Mouse (Mus musculus) intestine, embryonic 14.5 days (tissue): ENCODE data around the gene Plcd3. TPM values are rescaled to one million over a fixed set of nuclear protein-coding genes. Genes with fewer than 3 reads are reported as not detected.

Source experiments
- ATAC-seq: fragments of 200-750 bp; cut with Nextera tagmentation; replicated peaks from 2 replicates; pipeline ENCODE4 v1.8.0; 2017; ENCODE audit warnings: low read depth, moderate number of reproducible peaks, moderate TSS enrichment, moderate library complexity; ENCODE audit not compliant: low FRiP score, low TSS enrichment
- DNase-seq: peaks from one replicate; pipeline ENCODE4 v3.0.0-alpha.2; 2018; ENCODE audit warnings: low spot score
- H3K27ac ChIP-seq: fragments of 300-500 bp; sonication (generic); 2 replicates; pipeline ENCODE4 v1.5.1; 2014; ENCODE audit warnings: low read depth, mild to moderate bottlenecking, control low read depth
- H3K27me3 ChIP-seq: fragments of 300-500 bp; sonication (generic); replicated peaks from 2 replicates; pipeline ENCODE4 v1.6.1; 2014; ENCODE audit warnings: low read length, control low read depth; ENCODE audit not compliant: control insufficient read depth, insufficient read depth
- H3K36me3 ChIP-seq: fragments of 300-500 bp; sonication (generic); 2 replicates; pipeline ENCODE4 v1.6.1; 2014; ENCODE audit warnings: low read length, control low read depth; ENCODE audit not compliant: control insufficient read depth, insufficient read depth
- H3K4me1 ChIP-seq: fragments of 300-500 bp; sonication (generic); replicated peaks from 2 replicates; pipeline ENCODE4 v1.6.1; 2014; ENCODE audit warnings: low read length, control low read depth, mixed read lengths; ENCODE audit not compliant: control insufficient read depth, insufficient read depth
- H3K4me2 ChIP-seq: fragments of 300-500 bp; sonication (generic); 2 replicates; pipeline ENCODE4 v1.6.1; 2014; ENCODE audit warnings: low read length
- H3K4me3 ChIP-seq: fragments of 300-500 bp; sonication (generic); 2 replicates; pipeline ENCODE4 v1.5.1; 2014; ENCODE audit warnings: low read depth, low read length, control low read depth, mixed read lengths
- H3K9ac ChIP-seq: fragments of 300-500 bp; sonication (generic); 2 replicates; pipeline ENCODE4 v1.6.1; 2014; ENCODE audit warnings: mild to moderate bottlenecking, low read length
- H3K9me3 ChIP-seq: fragments of 300-500 bp; sonication (generic); 2 replicates; pipeline ENCODE4 v1.6.1; 2016; ENCODE audit warnings: low read length, control low read depth; ENCODE audit not compliant: control insufficient read depth
- WGBS: fragments of 180-500 bp; shearing (Covaris S2); extraction: QIAGEN DNeasy Blood & Tissue Kit; methylation state at CpG from one replicate; pipeline ENCODE4 v1.1.7; 2014; 5-methylcytosine and 5-hydroxymethylcytosine counted together
- polyA plus RNA-seq: library from polyadenylated mRNA; unstranded; fragments of >200 nt; fragmentation: Nextera tagmentation; extraction: Ambion mirVana; gene quantifications from 2 replicates; pipeline ENCODE4 v1.2.1, GENCODE M21; 2014

The Plcd3 gene
- polyA plus RNA-seq, 1 experiment from 2014 or later = 2.1 TPM

- Histone ChIP-seq H3K4me1 (no peaks in the 10 kb centered on the region), H3K27ac (no peak overlapping the region), H3K9me3 (no peaks in the 10 kb centered on the region), H3K9ac (no peak overlapping the region), H3K4me3 (no peak overlapping the region), H3K36me3 (peaks cover 71% of the 10 kb centered on the region), H3K27me3 (no peaks in the 10 kb centered on the region), H3K4me2 (no peak overlapping the region)
- ATAC-seq (no peak), DNase-seq (no peak)
- 88% methylated on average over 6 of the region's 6 CpGs for WGBS
Observed at GRCm38 (mm10) chr11:103052078-103052477, 49.4 kb downstream of the Plcd3 start.

DNA sequence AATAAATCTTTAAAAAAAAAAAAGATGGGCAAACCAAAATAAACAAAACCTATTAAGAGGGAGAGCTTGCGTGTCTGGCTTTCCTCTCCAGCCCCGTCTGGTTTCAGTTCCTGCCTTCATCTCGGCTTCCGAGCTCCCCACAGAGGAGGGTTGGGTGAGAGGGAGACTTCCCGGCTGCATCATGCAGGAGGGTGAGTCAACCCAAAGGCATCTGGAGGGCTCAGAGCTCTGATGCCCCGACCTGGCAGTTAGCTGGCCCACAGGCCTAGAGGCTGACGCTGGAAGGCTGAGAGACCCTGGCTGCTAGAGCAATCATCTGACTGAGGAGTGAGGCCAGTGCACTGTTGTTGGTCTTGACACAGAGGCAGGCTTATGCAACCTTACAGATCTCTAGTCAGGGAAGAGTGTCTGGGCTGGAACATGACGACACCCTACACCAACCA lies 50.2 kb downstream of the Plcd3 start:
- Histone ChIP-seq H3K27ac (0 out of 2 replicates have a peak overlapping the region, but pooled peaks have one; percentile 22), H3K9me3 (no peaks in the 10 kb centered on the region), H3K9ac (no peak overlapping the region), H3K27me3 (no peaks in the 10 kb centered on the region), H3K4me1 (no peaks in the 10 kb centered on the region), H3K4me2 (no peak overlapping the region), H3K36me3 (peaks cover 71% of the 10 kb centered on the region), H3K4me3 (no peak overlapping the region)
- DNase-seq = no peak
- WGBS = 35% methylated on average over 8 of the region's 8 CpGs
- ATAC-seq = no peak

DNA sequence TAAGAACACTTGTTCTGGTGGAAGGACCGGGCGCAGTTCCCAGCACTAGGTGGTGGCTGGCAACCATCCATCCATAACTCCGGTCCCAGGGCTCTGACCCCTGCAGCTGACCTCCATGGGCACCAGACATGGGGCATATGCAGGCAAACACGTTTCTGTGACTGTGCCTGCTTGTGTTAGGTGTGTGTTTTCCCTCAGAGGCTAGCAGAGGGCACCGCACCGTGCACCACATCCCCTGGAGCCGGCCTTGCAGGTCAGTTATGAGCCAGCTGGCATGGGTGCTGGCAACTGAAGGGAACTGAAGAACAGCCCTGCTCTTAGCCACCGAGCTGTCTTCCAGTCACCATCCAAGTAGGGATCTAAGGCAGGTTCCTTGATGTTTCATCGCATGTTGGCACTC lies 51.3 kb downstream of the Plcd3 start:
- Histone ChIP-seq H3K27me3 (no peaks in the 10 kb centered on the region), H3K27ac (no peak overlapping the region), H3K4me1 (no peaks in the 10 kb centered on the region), H3K4me2 (no peak overlapping the region), H3K4me3 (no peak overlapping the region), H3K36me3 (peaks cover 71% of the 10 kb centered on the region), H3K9me3 (no peaks in the 10 kb centered on the region), H3K9ac (no peak overlapping the region)
- DNase-seq (no peak), ATAC-seq (no peak)
- WGBS = 87% methylated on average over 9 of the region's 9 CpGs

DNA sequence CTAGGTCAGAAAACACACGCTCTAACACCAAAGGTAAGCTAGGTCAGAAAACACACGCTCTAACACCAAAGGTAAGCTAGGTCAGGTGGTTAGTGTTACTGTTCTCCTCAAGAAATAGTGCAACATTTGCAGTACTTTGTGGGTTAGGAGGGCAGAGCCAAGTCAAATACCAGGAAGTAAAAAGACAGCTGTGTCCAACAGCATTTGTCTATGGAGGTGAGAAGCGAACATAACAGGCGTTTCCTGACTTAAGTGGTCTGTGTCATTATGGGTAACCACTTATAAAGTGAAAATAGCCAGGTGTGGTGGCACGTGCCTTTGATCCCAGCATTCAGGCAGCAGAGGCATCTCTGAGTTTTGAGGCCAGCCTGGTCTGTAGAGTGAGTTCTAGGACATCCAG lies 51.8 kb downstream of the Plcd3 start:
- ATAC-seq (no peak), DNase-seq (no peak)
- H3K4me2 ChIP-seq = no peak overlapping the region
- H3K4me3 ChIP-seq = no peak overlapping the region
- no peak overlapping the region for H3K27ac ChIP-seq
- H3K36me3 ChIP-seq = peaks cover 74% of the 10 kb centered on the region
- no peak overlapping the region for H3K9ac ChIP-seq
- H3K9me3 ChIP-seq = no peaks in the 10 kb centered on the region
- no peaks in the 10 kb centered on the region for H3K27me3 ChIP-seq
- H3K4me1 ChIP-seq = no peaks in the 10 kb centered on the region
- 90% methylated on average over 5 of the region's 5 CpGs for WGBS

DNA sequence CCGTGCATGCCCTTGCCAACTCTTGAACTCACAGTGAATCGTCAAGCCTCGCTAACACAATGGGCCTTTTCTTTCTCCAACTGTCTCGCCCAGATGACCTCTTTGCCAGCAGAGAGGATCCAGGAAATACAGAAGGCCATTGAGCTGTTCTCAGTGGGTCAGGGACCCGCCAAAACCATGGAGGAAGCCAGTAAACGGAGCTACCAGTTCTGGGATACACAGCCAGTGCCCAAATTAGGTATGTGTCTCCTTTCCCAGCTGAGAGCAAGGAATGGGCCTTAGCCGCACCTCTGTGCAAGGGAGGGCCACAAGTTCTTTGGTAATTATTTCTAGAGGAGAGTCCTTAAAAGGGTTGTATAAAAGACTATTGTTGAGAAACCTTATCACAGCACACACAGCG lies 55.2 kb downstream of the Plcd3 start:
- Histone ChIP-seq H3K27me3 (no peaks in the 10 kb centered on the region), H3K4me1 (no peaks in the 10 kb centered on the region), H3K4me3 (no peak overlapping the region), H3K36me3 (peaks cover 66% of the 10 kb centered on the region), H3K9ac (no peak overlapping the region), H3K4me2 (no peak overlapping the region), H3K9me3 (no peaks in the 10 kb centered on the region), H3K27ac (no peak overlapping the region)
- WGBS = 78% methylated on average over 8 of the region's 8 CpGs
- ATAC-seq (no peak), DNase-seq (no peak)

- ATAC-seq (no peak), DNase-seq (no peak)
- WGBS = 95% methylated on average over 3 of the region's 3 CpGs
- Histone ChIP-seq H3K9me3 (no peaks in the 10 kb centered on the region), H3K27me3 (no peaks in the 10 kb centered on the region), H3K4me1 (no peaks in the 10 kb centered on the region), H3K36me3 (peaks cover 51% of the 10 kb centered on the region), H3K9ac (no peak overlapping the region), H3K4me2 (no peak overlapping the region), H3K27ac (no peak overlapping the region), H3K4me3 (no peak overlapping the region)
Observed at GRCm38 (mm10) chr11:103043982-103044381, 57.5 kb downstream of the Plcd3 start.

GRCm38 (mm10) chr11:103042828-103043227 lies 58.6 kb downstream of the Plcd3 start:
- 76% methylated on average over 4 of the region's 4 CpGs for WGBS
- ATAC-seq = no peak
- Histone ChIP-seq H3K9ac (no peak overlapping the region), H3K4me1 (no peaks in the 10 kb centered on the region), H3K4me2 (no peak overlapping the region), H3K9me3 (no peaks in the 10 kb centered on the region), H3K36me3 (peaks cover 51% of the 10 kb centered on the region), H3K27me3 (no peaks in the 10 kb centered on the region), H3K27ac (no peak overlapping the region), H3K4me3 (no peak overlapping the region)
- no peak for DNase-seq

GRCm38 (mm10) chr11:103038037-103038436 lies 63.4 kb downstream of the Plcd3 start:
- no peak for ATAC-seq
- WGBS = 79% methylated on average over 6 of the region's 6 CpGs
- no peak overlapping the region for H3K27ac ChIP-seq
- H3K27me3 ChIP-seq = no peaks in the 10 kb centered on the region
- peaks cover 15% of the 10 kb centered on the region for H3K36me3 ChIP-seq
- no peak overlapping the region for H3K4me2 ChIP-seq
- H3K4me1 ChIP-seq = no peaks in the 10 kb centered on the region
- no peak overlapping the region for H3K4me3 ChIP-seq
- H3K9me3 ChIP-seq = no peaks in the 10 kb centered on the region
- no peak overlapping the region for H3K9ac ChIP-seq
- no peak for DNase-seq

GRCm38 (mm10) chr11:103036881-103037465 lies 64.5 kb downstream of the Plcd3 start:
- 89% methylated on average over 8 of the region's 8 CpGs for WGBS
- ATAC-seq (no peak), DNase-seq (no peak)
- Histone ChIP-seq H3K9ac (no peak overlapping the region), H3K27me3 (no peaks in the 10 kb centered on the region), H3K27ac (no peak overlapping the region), H3K4me1 (no peaks in the 10 kb centered on the region), H3K36me3 (peaks cover 11% of the 10 kb centered on the region), H3K4me3 (no peak overlapping the region), H3K4me2 (no peak overlapping the region), H3K9me3 (no peaks in the 10 kb centered on the region)
